Mouse (Mus musculus) forebrain, embryonic 13.5 days (tissue): Measurements from ENCODE around the gene Ap3d1. TPM values are rescaled to one million over a fixed set of nuclear protein-coding genes. Genes with fewer than 3 reads are reported as not detected.

ENCODE experiments used
- ATAC-seq: fragments of 200-750 bp; cut with Nextera tagmentation; 2 replicates; pipeline ENCODE4 v1.8.0; 2017
- H3K27ac ChIP-seq: fragments of 300-500 bp; sonication (generic); 2 replicates; pipeline ENCODE4 v1.5.1; 2015; ENCODE audit warnings: inconsistent platforms, mild to moderate bottlenecking, moderate library complexity
- H3K27me3 ChIP-seq: fragments of 300-500 bp; sonication (generic); 2 replicates; pipeline ENCODE4 v1.6.1; 2015; ENCODE audit warnings: mild to moderate bottlenecking, inconsistent platforms
- H3K36me3 ChIP-seq: fragments of 300-500 bp; sonication (generic); 2 replicates; pipeline ENCODE4 v1.6.1; 2015; ENCODE audit warnings: mild to moderate bottlenecking, inconsistent platforms; ENCODE audit not compliant: poor library complexity, severe bottlenecking
- H3K4me1 ChIP-seq: fragments of 300-500 bp; sonication (generic); 2 replicates; pipeline ENCODE4 v1.6.1; 2015; ENCODE audit warnings: inconsistent platforms
- H3K4me2 ChIP-seq: fragments of 300-500 bp; sonication (generic); 2 replicates; pipeline ENCODE4 v1.6.1; 2015; ENCODE audit warnings: inconsistent platforms, mild to moderate bottlenecking, moderate library complexity
- H3K4me3 ChIP-seq: fragments of 300-500 bp; sonication (generic); 2 replicates; pipeline ENCODE4 v1.5.1; 2015; ENCODE audit warnings: mild to moderate bottlenecking, inconsistent platforms
- H3K9ac ChIP-seq: fragments of 300-500 bp; sonication (generic); 2 replicates; pipeline ENCODE4 v1.6.1; 2015; ENCODE audit warnings: mild to moderate bottlenecking, inconsistent platforms
- H3K9me3 ChIP-seq: fragments of 300-500 bp; sonication (generic); replicated peaks from 2 replicates; pipeline ENCODE4 v1.6.1; 2016; ENCODE audit warnings: inconsistent platforms
- WGBS: fragments of 180-500 bp; shearing (Covaris S2); methylation state at CpG from one replicate; pipeline ENCODE4 v1.1.7; 2015; 5-methylcytosine and 5-hydroxymethylcytosine counted together
- polyA plus RNA-seq: library from polyadenylated mRNA; unstranded; fragments of >200 nt; fragmentation: Nextera tagmentation; extraction: Ambion mirVana; gene quantifications from 2 replicates; pipeline ENCODE4 v1.2.1, GENCODE M21; 2015

Gene Ap3d1
- polyA plus RNA-seq, 1 experiment from 2014 or later, result 82.9 TPM

- WGBS, result 88% methylated on average over 14 of the region's 14 CpGs
- no peak for ATAC-seq
- Histone ChIP-seq H3K36me3 (no peaks in the 10 kb centered on the region), H3K27ac (no peak overlapping the region), H3K27me3 (no peaks in the 10 kb centered on the region), H3K4me1 (peaks cover 33% of the 10 kb centered on the region), H3K4me3 (no peak overlapping the region), H3K9ac (no peak overlapping the region), H3K9me3 (no peaks in the 10 kb centered on the region), H3K4me2 (no peak overlapping the region)
These were observed 83.7 kb downstream of the Ap3d1 start for GRCm38 (mm10) chr10:80658194-80658840.

Other genes with a start within 250 kb of the Ap3d1 start
- 0.35 and 0.57 TPM in 2 replicates for gene Onecut3, start 247.4 kb downstream of the Ap3d1 start, polyA plus RNA-seq
- 0.33 and 0.36 TPM in 2 replicates for gene Atp8b3, start 203.1 kb downstream of the Ap3d1 start, polyA plus RNA-seq
- gene Rexo1, start 180.7 kb downstream of the Ap3d1 start, polyA plus RNA-seq, result 27.5 and 30.8 TPM in 2 replicates
- 6.6 and 7.5 TPM in 2 replicates for gene Klf16, start 164.9 kb downstream of the Ap3d1 start, polyA plus RNA-seq
- 72.3 and 74.9 TPM in 2 replicates for gene Abhd17a, start 151.9 kb downstream of the Ap3d1 start, polyA plus RNA-seq
- gene Scamp4, start 139.4 kb downstream of the Ap3d1 start, polyA plus RNA-seq, result 56.7 and 69.6 TPM in 2 replicates
- gene Adat3, start 139.4 kb downstream of the Ap3d1 start, polyA plus RNA-seq, result 4.8 and 6.7 TPM in 2 replicates
- gene Gm49322, start 136.2 kb downstream of the Ap3d1 start, polyA plus RNA-seq, result 4.0 and 4.4 TPM in 2 replicates
- 55.0 and 73.2 TPM in 2 replicates for gene Csnk1g2, start 119.4 kb downstream of the Ap3d1 start, polyA plus RNA-seq
- 59.2 and 61.2 TPM in 2 replicates for gene Btbd2, start 85.2 kb downstream of the Ap3d1 start, polyA plus RNA-seq
- 52.3 and 55.1 TPM in 2 replicates for gene Mknk2, start 64.2 kb downstream of the Ap3d1 start, polyA plus RNA-seq
- 47.9 and 51.6 TPM in 2 replicates for gene Mob3a, start 40.3 kb downstream of the Ap3d1 start, polyA plus RNA-seq
- gene Izumo4, start 40.1 kb downstream of the Ap3d1 start, polyA plus RNA-seq, result 24.5 and 26.3 TPM in 2 replicates
- gene Dot1l, start 12.9 kb upstream of the Ap3d1 start, polyA plus RNA-seq, result 19.9 and 21.1 TPM in 2 replicates
- gene Sf3a2, start 55.9 kb upstream of the Ap3d1 start, polyA plus RNA-seq, result 63.5 and 67.3 TPM in 2 replicates
- gene Plekhj1, start 56.4 kb upstream of the Ap3d1 start, polyA plus RNA-seq, result 141 and 151 TPM in 2 replicates
- 0.13 TPM in 1 of 2 replicates, not detected in the other for gene Amh, start 63.0 kb upstream of the Ap3d1 start, polyA plus RNA-seq
- gene Jsrp1, start 71.2 kb upstream of the Ap3d1 start, polyA plus RNA-seq, result 0.26 TPM in 1 of 2 replicates, not detected in the other
- 1,581 and 1,699 TPM in 2 replicates for gene Oaz1, start 84.4 kb upstream of the Ap3d1 start, polyA plus RNA-seq
- 1.7 and 2.0 TPM in 2 replicates for gene Lingo3, start 101.8 kb upstream of the Ap3d1 start, polyA plus RNA-seq
- 291 and 325 TPM in 2 replicates for gene Lsm7, start 112.9 kb upstream of the Ap3d1 start, polyA plus RNA-seq
- gene Sppl2b, start 113.0 kb upstream of the Ap3d1 start, polyA plus RNA-seq, result 40.1 and 45.3 TPM in 2 replicates
- 0.13 and 0.14 TPM in 2 replicates for gene Tmprss9, start 129.6 kb upstream of the Ap3d1 start, polyA plus RNA-seq
- 356 and 364 TPM in 2 replicates for gene Timm13, start 158.7 kb upstream of the Ap3d1 start, polyA plus RNA-seq
- gene Lmnb2, start 176.0 kb upstream of the Ap3d1 start, polyA plus RNA-seq, result 54.0 and 54.9 TPM in 2 replicates
- 4.9 and 5.1 TPM in 2 replicates for gene Gadd45b, start 187.8 kb upstream of the Ap3d1 start, polyA plus RNA-seq